Mouse (Mus musculus) CD4-positive, CD25-positive, alpha-beta regulatory T cell, adult 4 months (primary cell): Measurements from ENCODE around the gene Cfap300. TPM values are rescaled to one million over a fixed set of nuclear protein-coding genes. Genes with fewer than 3 reads are reported as not detected.

ENCODE experiments used
- ATAC-seq: one replicate; pipeline ENCODE4 v1.8.0; 2017
- polyA plus RNA-seq, 2 experiments: library from polyadenylated mRNA; unstranded; fragments of 100-300 nt; shearing (Covaris generic); gene quantifications; one replicate each; pipeline ENCODE4 v1.2.1; 2017

Gene Cfap300
- polyA plus RNA-seq, 2 experiments from 2014 or later = 0.54 TPM; not detected in 1

- ATAC-seq = no peak
Measured at GRCm38 (mm10) chr9:7983665-7984064, 59.0 kb downstream of the Cfap300 start.

- ATAC-seq = no peak
Measured at GRCm38 (mm10) chr9:7980162-7980561, 62.5 kb downstream of the Cfap300 start.

- ATAC-seq = no peak
Measured at GRCm38 (mm10) chr9:7979153-7979916, 63.3 kb downstream of the Cfap300 start.

GRCm38 (mm10) chr9:7978502-7978901 lies 64.1 kb downstream of the Cfap300 start:
- ATAC-seq = no peak

- ATAC-seq = no peak
Measured at GRCm38 (mm10) chr9:7977587-7977986, 65.0 kb downstream of the Cfap300 start.

GRCm38 (mm10) chr9:7971993-7972392 lies 70.6 kb downstream of the Cfap300 start:
- ATAC-seq = no peak

Other genes starting within 250 kb of the Cfap300 start
- 100 to 1,000 TPM; 138 to 145 TPM for gene Birc2, start 205.8 kb downstream of the Cfap300 start, polyA plus RNA-seq
- gene Birc3, start 169.6 kb downstream of the Cfap300 start, polyA plus RNA-seq = 100 to 1,000 TPM; 121 to 171 TPM
- gene Yap1, start 38.2 kb downstream of the Cfap300 start, polyA plus RNA-seq = not detected
- gene Cep126, start 91.5 kb upstream of the Cfap300 start, polyA plus RNA-seq = not detected